Mouse (Mus musculus) lung, postnatal 0 days (tissue): ENCODE results near the gene Ids.

Experiments
- CTCF ChIP-seq: IDR thresholded peaks from 2 replicates; pipeline ENCODE4 v1.5.1; 2016; ENCODE audit warnings: antibody characterized with exemption, mild to moderate bottlenecking
- EP300 ChIP-seq: IDR thresholded peaks from 2 replicates; pipeline ENCODE4 v1.6.1; 2016; ENCODE audit warnings: antibody characterized with exemption, mild to moderate bottlenecking, control low read depth

- no peak for TF ChIP-seq CTCF
- TF ChIP-seq EP300, result no peak
Measured at GRCm38 (mm10) chrX:70314949-70315641, 49.8 kb downstream of the Ids start.
